Mouse (Mus musculus): ENCODE results near the gene Thoc6. TPM values are rescaled to one million over a fixed set of nuclear protein-coding genes. Genes with fewer than 3 reads are reported as not detected.

Thoc6 gene
- polyA plus RNA-seq, 1 experiment from 2014 or later: 70.9 TPM

GRCm38 (mm10) chr17:23654410-23654809, 19.3 kb downstream of the Thoc6 start:
- Histone ChIP-seq H3K36me3 (replicated peaks) (no peaks in the 10 kb centered on the region), H3K27me3 (replicated peaks; ENCODE audit: low read depth, poor library complexity, severe bottlenecking) (peaks cover 7% of the 10 kb centered on the region), H3K4me1 (no peaks in the 10 kb centered on the region), H3K9me3 (no peaks in the 10 kb centered on the region), H3K4me3 (no peak overlapping the region), H3K27ac (replicated peaks) (no peak overlapping the region)
- 72% methylated on average over 2 of the region's 2 CpGs for WGBS
- DNase-seq (ENCODE audit: low spot score): no peak

DNA sequence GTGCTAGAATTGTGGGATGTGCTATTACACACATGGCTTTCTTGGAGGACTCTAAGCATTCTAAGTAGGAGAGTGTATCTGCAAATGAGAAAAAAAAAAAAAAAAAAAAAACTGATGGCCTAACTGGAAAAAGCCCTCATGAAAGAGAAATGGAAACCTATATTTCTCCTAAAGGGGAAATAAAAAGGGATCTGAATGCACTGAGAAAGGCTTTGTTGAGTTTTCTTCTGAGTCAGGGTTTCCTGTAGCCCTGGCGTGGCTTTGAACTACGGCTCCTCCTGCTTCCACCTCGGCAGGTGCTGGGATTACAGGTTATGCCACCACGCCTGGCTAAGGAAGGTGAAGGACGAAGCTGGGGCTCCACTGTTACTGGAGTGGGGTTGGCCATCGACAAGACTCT, 19.7 kb downstream of the Thoc6 start:
- Histone ChIP-seq H3K27ac (replicated peaks) (no peak overlapping the region), H3K27me3 (replicated peaks; ENCODE audit: low read depth, poor library complexity, severe bottlenecking) (peaks cover 3% of the 10 kb centered on the region; the same call in 1 of the 2 replicates), H3K4me1 (no peaks in the 10 kb centered on the region), H3K4me3 (no peak overlapping the region), H3K36me3 (replicated peaks) (no peaks in the 10 kb centered on the region), H3K9me3 (no peaks in the 10 kb centered on the region)
- no peak for DNase-seq (ENCODE audit: low spot score)
- WGBS: 68% methylated on average over 6 of the region's 6 CpGs

DNA sequence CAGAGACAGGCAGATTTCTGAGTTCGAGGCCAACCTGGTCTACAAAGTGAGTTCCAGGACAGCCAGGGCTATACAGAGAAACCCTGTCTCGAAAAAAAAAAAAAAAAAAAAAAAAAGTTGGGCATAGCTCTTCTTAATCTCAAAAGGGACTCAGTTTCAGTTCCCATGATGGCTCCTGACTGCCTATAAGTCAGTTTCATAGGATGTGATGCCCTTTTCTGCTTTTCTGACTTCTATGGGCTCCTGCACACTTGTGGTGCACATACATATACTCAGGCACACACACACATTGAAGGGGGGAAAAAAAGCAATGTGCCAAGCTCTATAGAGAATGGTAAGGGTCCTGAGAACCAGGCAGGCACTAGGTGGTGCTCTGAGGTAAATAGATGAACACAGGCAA, 20.4 kb downstream of the Thoc6 start:
- H3K27me3 ChIP-seq (replicated peaks; ENCODE audit: low read depth, poor library complexity, severe bottlenecking): no peaks in the 10 kb centered on the region
- H3K9me3 ChIP-seq: no peaks in the 10 kb centered on the region
- H3K27ac ChIP-seq (replicated peaks): no peak overlapping the region
- no peak for DNase-seq (ENCODE audit: low spot score)
- no peaks in the 10 kb centered on the region for H3K36me3 ChIP-seq (replicated peaks)
- H3K4me1 ChIP-seq: no peaks in the 10 kb centered on the region
- no peak overlapping the region for H3K4me3 ChIP-seq
- WGBS: 66% methylated on average over 2 of the region's 2 CpGs

DNA sequence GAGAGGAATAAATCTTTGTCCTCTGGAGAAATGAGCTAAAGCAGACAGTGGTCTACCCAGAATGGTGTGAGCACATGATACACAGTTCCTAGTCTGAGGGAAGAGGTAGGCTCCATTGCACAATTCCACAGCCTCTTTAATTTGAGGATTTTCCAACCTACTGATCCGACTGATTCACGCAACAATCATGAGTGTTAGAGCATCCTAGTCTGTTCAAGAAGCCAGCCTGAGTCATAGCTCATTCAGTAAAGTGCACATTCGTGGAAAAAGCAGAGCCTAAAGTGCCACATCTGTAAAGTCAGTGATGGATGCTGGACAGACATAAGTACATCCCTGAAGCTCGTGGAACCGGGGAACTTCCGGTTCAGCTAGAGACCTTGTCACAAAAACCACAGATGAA, 22.3 kb downstream of the Thoc6 start:
- Histone ChIP-seq H3K4me1 (no peaks in the 10 kb centered on the region), H3K4me3 (no peak overlapping the region), H3K27me3 (replicated peaks; ENCODE audit: low read depth, poor library complexity, severe bottlenecking) (peaks cover 10% of the 10 kb centered on the region), H3K36me3 (replicated peaks) (no peaks in the 10 kb centered on the region), H3K27ac (replicated peaks) (no peak overlapping the region), H3K9me3 (no peaks in the 10 kb centered on the region)
- WGBS: 88% methylated on average over 6 of the region's 6 CpGs
- no peak for DNase-seq (ENCODE audit: low spot score)

DNA sequence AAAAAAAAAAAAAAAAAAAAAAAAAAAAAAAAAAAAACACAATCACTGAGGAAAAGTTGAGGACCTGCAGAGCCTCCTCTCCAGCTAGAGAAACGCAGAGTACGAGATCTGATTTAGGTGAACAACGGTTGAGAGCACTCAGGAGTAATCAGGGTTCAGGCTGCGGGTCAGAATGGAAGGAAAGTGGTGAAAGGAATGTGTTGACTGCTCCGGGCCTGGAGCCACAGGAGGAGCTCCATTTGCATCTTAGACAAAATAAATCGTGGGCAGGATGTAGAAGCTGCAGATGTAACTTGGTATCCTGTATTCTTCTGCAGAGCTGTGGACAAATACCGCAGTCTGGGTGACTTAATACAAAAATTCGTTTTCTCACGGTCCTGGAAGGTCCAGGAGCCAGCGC, 27.8 kb downstream of the Thoc6 start:
- H3K9me3 ChIP-seq: no peaks in the 10 kb centered on the region
- no peak for DNase-seq (ENCODE audit: low spot score)

GRCm38 (mm10) chr17:23644613-23645495, 28.8 kb downstream of the Thoc6 start, which contains the start of gene Mmp25:
Gene Mmp25, minus strand, starts transcription at chr17:23645277.
- Histone ChIP-seq H3K9me3 (no peaks in the 10 kb centered on the region), H3K27ac (replicated peaks) (peak within 1 kb of the TSS; percentile 72)
- WGBS: under 1% methylated on average over 58 of the region's 58 CpGs

More for the DNA sequence above, 27.8 kb downstream of the Thoc6 start:
- H3K4me1 ChIP-seq: peaks cover 11% of the 10 kb centered on the region
- no peak overlapping the region for H3K4me3 ChIP-seq
- no peak overlapping the region for H3K27ac ChIP-seq (replicated peaks)
- WGBS: 28% methylated on average over 10 of the region's 10 CpGs
- peaks cover 43% of the 10 kb centered on the region for H3K27me3 ChIP-seq (replicated peaks; ENCODE audit: low read depth, poor library complexity, severe bottlenecking)
- no peaks in the 10 kb centered on the region for H3K36me3 ChIP-seq (replicated peaks)

DNA sequence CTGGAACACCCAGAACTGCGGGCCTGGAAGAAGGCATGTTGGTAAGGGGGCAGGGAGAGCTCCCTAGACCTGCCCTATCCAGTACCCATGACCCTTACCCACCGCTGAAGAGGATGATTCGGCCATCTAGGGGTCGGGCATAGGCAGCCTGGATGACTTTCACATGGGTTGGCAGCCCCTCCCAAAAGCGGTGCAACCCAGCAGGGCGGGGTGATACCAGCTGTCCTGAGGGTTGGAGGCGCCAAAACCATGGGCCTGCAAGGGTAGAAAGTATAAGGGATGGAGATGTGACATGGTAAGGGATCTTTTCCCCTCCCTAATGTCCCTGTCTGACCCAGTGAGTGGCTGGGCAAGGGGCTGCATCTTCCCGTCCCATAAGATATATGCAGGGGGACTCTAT, 42.4 kb downstream of the Thoc6 start:
- WGBS: 84% methylated on average over 8 of the region's 8 CpGs
- Histone ChIP-seq H3K27me3 (replicated peaks; ENCODE audit: low read depth, poor library complexity, severe bottlenecking) (peaks cover 10% of the 10 kb centered on the region), H3K27ac (replicated peaks) (no peak overlapping the region), H3K4me3 (no peak overlapping the region), H3K9me3 (no peaks in the 10 kb centered on the region), H3K36me3 (replicated peaks) (no peaks in the 10 kb centered on the region), H3K4me1 (peaks cover 9% of the 10 kb centered on the region)
- DNase-seq (ENCODE audit: low spot score): no peak

More at GRCm38 (mm10) chr17:23644613-23645495, 28.8 kb downstream of the Thoc6 start, which contains the start of gene Mmp25:
- peak; percentile 62 for DNase-seq (ENCODE audit: low spot score)
- Histone ChIP-seq H3K27me3 (replicated peaks; ENCODE audit: low read depth, poor library complexity, severe bottlenecking) (peaks cover 43% of the 10 kb centered on the region), H3K4me3 (peak within 1 kb of the TSS; percentile 62), H3K4me1 (peaks cover 11% of the 10 kb centered on the region), H3K36me3 (replicated peaks) (no peaks in the 10 kb centered on the region)

DNA sequence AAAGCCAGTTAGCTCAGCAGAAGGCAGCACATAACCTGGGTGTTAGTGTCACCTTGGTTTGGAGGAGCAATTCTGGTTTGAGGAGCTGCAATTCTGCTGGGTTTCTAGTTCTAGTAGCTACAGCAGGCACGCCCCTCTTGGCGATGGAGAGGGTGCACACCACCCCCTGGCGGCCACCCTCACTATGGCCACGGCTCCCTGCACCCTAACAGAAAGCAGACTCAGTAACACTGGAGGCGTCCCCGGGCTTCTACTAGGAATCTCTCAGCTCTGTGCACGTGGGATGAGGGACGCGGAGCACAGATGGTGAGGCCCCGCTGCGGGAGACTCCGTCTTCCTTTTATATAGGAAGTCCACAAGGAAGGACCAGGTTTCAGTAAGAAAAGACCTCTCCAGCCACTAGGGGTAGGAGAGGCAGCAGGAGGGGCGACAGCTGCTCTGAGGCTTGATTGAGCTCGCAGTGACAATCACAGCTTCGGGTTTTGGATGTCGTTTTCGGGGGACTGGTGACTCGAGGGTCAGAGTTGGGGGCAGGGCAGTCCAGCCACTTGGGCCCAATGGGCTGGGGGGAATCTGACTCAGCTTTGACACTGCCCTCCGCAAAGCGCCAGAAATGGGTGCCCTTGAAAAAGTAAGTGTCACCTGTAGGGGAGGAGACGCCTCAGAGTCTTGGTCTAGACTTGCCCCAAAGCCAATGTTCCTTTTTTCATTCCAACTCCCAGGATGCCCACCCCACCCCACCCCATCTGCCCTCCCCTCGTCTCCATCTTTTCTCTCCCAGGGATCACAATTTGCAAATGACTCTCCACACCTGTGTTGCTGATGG, 43.3 kb downstream of the Thoc6 start:
- peak; percentile 87 for DNase-seq (ENCODE audit: low spot score)
- no peaks in the 10 kb centered on the region for H3K36me3 ChIP-seq (replicated peaks)
- whole genome bisulfite sequencing: 18% methylated on average over 22 of the region's 22 CpGs
- H3K27me3 ChIP-seq (replicated peaks; ENCODE audit: low read depth, poor library complexity, severe bottlenecking): peaks cover 10% of the 10 kb centered on the region
- no peaks in the 10 kb centered on the region for H3K9me3 ChIP-seq
- H3K27ac ChIP-seq (replicated peaks): no peak overlapping the region
- peak overlapping the region; percentile 45 for H3K4me3 ChIP-seq
- H3K4me1 ChIP-seq: peaks cover 9% of the 10 kb centered on the region

- no peak for DNase-seq (ENCODE audit: low spot score)
- no peaks in the 10 kb centered on the region for H3K36me3 ChIP-seq (replicated peaks)
- 43% methylated on average over 7 of the region's 7 CpGs for WGBS
- no peak overlapping the region for H3K4me3 ChIP-seq
- H3K9me3 ChIP-seq: no peaks in the 10 kb centered on the region
- H3K4me1 ChIP-seq: peaks cover 9% of the 10 kb centered on the region
- H3K27me3 ChIP-seq (replicated peaks; ENCODE audit: low read depth, poor library complexity, severe bottlenecking): peaks cover 10% of the 10 kb centered on the region
- H3K27ac ChIP-seq (replicated peaks): no peak overlapping the region
These were observed 45.9 kb downstream of the Thoc6 start for GRCm38 (mm10) chr17:23627813-23628212.

DNA sequence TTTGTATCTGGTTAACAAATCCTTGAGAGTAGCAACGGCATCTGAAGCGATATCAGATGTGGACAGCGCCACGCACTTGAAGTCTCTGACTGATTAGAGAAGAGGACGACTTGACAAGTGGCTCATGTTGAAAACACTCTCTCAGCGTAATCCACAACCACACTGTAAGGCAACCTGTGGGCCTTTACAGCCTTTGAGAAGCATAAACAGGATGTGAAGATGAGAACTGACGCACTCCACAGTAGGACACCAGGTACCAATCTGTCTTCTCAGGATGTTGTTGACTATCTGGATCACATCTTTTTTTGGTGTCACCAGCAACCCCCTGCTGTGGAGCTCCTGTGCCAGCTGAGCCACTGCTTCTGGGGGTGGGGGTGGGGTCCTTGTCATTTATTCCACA, 53.3 kb downstream of the Thoc6 start:
- DNase-seq (ENCODE audit: low spot score): no peak
- Histone ChIP-seq H3K36me3 (replicated peaks) (no peaks in the 10 kb centered on the region), H3K9me3 (no peaks in the 10 kb centered on the region), H3K27me3 (replicated peaks; ENCODE audit: low read depth, poor library complexity, severe bottlenecking) (0 out of 2 replicates have a peak, but pooled peaks cover 5% of the 10 kb centered on the region), H3K27ac (replicated peaks) (no peak overlapping the region), H3K4me3 (no peak overlapping the region), H3K4me1 (no peaks in the 10 kb centered on the region)
- WGBS: 83% methylated on average over 7 of the region's 7 CpGs
